Mouse (Mus musculus): ENCODE measurements around the gene Farp1.

DNA sequence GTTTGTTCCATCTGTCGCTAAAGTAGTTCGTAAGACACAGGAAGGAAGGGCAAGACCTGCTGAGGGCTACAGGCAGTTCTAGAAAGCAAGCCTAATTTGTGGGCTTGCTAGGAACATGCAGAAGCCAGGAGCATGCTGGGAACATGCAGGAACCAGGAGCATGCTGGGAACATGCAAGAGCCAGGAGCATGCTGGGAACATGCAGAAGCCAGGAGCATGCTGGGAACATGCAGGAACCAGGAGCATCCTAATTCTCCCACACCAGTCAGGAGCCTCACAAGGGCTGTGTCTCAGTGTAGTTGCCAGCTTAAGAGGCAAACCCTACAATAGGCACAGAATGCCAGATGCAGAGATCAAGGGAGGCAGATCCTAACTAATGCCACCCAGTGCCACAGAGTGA lies 291.4 kb downstream of the Farp1 start:
- TF ChIP-seq CTCF (IDR thresholded peaks at IDR 0.05; ENCODE audit: low read depth, low read length) (no peak), POLR2A (IDR thresholded peaks at IDR 0.05; ENCODE audit: insufficient read depth, low read length) (no peak), EP300 (IDR thresholded peaks at IDR 0.05; ENCODE audit: insufficient read depth, low read depth, low read length) (no peak)
